Mouse (Mus musculus) thymus, postnatal 25 days (tissue): ENCODE results near the gene Map9.
"Not testable (repeated sequence)": the region's sequence is repeated elsewhere in the genome, so short reads cannot be mapped to it uniquely, and the experiment has no call there.

Experiments
- DNase-seq: peaks from one replicate; pipeline ENCODE4 v3.0.0; 2022

Gene Map9

GRCm38 (mm10) chr3:82417958-82418357 lies 60.1 kb downstream of the Map9 start:
- DNase-seq: no peak

- no peak for DNase-seq
These were observed 77.5 kb downstream of the Map9 start for GRCm38 (mm10) chr3:82435351-82435750.

GRCm38 (mm10) chr3:82440976-82441375 lies 83.1 kb downstream of the Map9 start:
- no peak for DNase-seq

- not testable (repeated sequence) for DNase-seq
These were observed 83.8 kb downstream of the Map9 start for GRCm38 (mm10) chr3:82441601-82442000.
